Mouse (Mus musculus): Measurements from ENCODE around the gene Slc38a8. TPM values are rescaled to one million over a fixed set of nuclear protein-coding genes. Genes with fewer than 3 reads are reported as not detected.

Slc38a8 gene
- total and polyA plus RNA-seq, 2 experiments from 2014 or later: 0.10 TPM; not detected in 1

DNA sequence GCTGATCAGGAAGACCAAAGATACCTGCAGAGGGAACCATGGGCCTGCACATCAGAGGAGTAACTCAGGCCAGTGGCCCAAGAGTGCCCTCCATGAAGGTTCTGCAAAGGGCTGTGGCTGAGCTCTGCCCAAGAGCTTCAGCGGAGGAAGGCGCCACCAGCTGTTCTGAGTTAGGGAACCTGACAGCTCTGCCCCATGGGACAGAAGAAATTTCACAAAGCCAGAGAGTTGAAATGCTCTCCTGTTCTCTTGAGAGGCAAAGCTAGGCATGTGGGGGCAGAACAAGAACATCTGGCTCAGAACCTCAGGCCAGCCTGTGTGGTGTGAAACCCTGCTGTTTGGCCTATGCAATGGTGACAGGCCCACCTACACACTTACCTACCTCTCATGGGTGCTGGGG, 1.7 kb downstream of the Slc38a8 start:
- TF ChIP-seq CTCF (IDR thresholded peaks at IDR 0.05; ENCODE audit: low read depth): no peak

DNA sequence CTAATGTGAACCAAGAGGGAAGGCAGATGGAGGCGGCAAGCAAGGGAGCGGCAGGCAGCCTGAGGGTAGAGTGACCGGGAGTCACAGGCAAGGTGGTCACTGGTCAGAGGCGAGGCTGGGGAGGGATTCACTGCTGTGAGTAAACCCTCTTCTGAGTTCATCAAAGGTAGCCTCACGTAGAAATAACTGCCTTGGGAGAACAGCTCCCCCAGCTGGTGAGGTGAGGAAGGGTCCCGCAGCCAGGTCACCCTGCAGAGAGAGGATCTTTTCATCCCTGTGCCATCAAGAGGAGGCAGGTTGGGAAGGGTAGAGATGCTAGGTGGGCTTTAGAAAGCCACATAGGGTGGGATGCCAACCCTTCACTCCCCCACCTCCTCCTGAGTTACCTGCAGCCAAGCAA, 4.7 kb downstream of the Slc38a8 start:
- DNase-seq (ENCODE audit: low spot score) (no peak), ATAC-seq (no peak)
- Histone ChIP-seq H3K9ac (replicated peaks; ENCODE audit: low read length) (no peak overlapping the region), H3K27me3 (ENCODE audit: insufficient read depth, low read length) (no peaks in the 10 kb centered on the region), H3K9me3 (ENCODE audit: low read length) (no peaks in the 10 kb centered on the region), H3K4me3 (ENCODE audit: low read length) (no peak overlapping the region), H3K4me1 (ENCODE audit: insufficient read depth, low read length) (no peaks in the 10 kb centered on the region), H3K36me3 (ENCODE audit: insufficient read depth, low read length) (no peaks in the 10 kb centered on the region), H3K27ac (no peak overlapping the region), H3K4me2 (ENCODE audit: low read depth, low read length) (no peak overlapping the region)
- WGBS: 24% methylated on average over 6 of the region's 6 CpGs
- peak; percentile 62 for TF ChIP-seq CTCF (IDR thresholded peaks at IDR 0.05; ENCODE audit: low read depth)

More for the DNA sequence above, 1.7 kb downstream of the Slc38a8 start:
- no peak overlapping the region for H3K4me3 ChIP-seq (ENCODE audit: low read length)
- H3K9ac ChIP-seq (replicated peaks; ENCODE audit: low read length): no peak overlapping the region
- H3K9me3 ChIP-seq (ENCODE audit: low read length): no peaks in the 10 kb centered on the region
- H3K4me1 ChIP-seq (ENCODE audit: insufficient read depth, low read length): no peaks in the 10 kb centered on the region
- H3K27me3 ChIP-seq (ENCODE audit: insufficient read depth, low read length): no peaks in the 10 kb centered on the region
- WGBS: 85% methylated on average over 2 of the region's 2 CpGs
- no peak overlapping the region for H3K4me2 ChIP-seq (ENCODE audit: low read depth, low read length)
- no peak overlapping the region for H3K27ac ChIP-seq
- ATAC-seq (no peak), DNase-seq (ENCODE audit: low spot score) (no peak)
- H3K36me3 ChIP-seq (ENCODE audit: insufficient read depth, low read length): no peaks in the 10 kb centered on the region

DNA sequence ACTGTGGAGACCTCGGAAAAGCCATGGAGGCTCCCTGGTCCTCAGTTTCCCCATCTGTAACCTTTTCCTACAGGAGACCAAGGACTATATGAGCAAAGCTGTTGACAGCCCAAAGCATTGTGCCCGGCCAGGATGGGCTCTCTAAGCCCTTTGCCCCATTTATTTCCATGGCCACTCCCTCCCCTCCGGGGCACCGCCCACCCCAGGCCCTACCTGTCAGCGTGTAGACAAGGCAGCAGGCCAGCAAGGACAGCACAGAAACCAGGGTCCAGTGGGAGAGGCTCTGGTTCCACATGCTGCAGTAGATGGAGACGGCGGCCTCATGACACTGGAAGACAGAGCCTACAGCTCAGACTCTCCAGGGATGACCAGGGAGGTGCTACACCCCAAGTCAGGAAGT, 14.4 kb downstream of the Slc38a8 start:
- Histone ChIP-seq H3K4me3 (ENCODE audit: low read length) (no peak overlapping the region), H3K27me3 (ENCODE audit: insufficient read depth, low read length) (no peaks in the 10 kb centered on the region)
- WGBS: 80% methylated on average over 7 of the region's 7 CpGs

DNA sequence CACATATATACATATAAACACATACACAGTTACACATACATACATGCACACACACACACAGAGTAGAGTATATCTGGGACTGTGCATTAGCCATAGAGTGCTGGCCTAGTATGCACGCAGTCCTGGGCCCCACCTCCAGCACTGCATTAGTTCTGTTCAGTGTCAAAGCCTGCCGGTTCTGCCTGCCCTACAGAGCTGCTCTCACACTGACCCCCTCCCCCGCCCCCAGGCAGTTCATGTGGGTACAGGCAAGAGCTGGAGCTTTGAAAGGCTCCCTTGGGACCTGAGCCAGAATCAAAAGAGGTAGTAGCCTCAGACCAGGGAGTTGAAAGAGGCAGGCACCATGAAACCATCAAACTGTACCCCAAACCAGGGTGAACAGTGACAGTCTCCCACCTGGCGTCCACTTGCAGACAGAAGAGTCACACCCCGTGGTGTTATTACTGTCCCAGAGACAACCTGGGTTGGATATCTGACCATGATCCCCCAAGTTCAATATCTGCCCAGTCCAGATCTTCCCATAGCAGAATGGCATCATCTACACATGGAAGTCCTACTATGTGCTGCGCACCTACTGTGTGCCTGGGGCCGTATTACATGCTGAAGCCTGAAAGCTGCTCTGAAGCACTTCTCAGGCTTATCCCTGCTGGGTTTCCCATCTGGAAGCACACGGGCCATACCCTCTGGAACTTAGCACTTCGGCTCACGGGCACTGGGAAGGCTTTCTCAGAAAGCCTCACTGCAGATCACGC, 17.2 kb downstream of the Slc38a8 start:
- Histone ChIP-seq H3K27ac (no peak overlapping the region), H3K4me1 (ENCODE audit: insufficient read depth, low read length) (no peaks in the 10 kb centered on the region), H3K36me3 (ENCODE audit: insufficient read depth, low read length) (no peaks in the 10 kb centered on the region), H3K27me3 (ENCODE audit: insufficient read depth, low read length) (no peaks in the 10 kb centered on the region), H3K4me2 (ENCODE audit: low read depth, low read length) (no peak overlapping the region), H3K9me3 (ENCODE audit: low read length) (no peaks in the 10 kb centered on the region), H3K4me3 (ENCODE audit: low read length) (no peak overlapping the region), H3K9ac (replicated peaks; ENCODE audit: low read length) (no peak overlapping the region)
- WGBS: 85% methylated on average over 11 of the region's 11 CpGs
- ATAC-seq: no peak
- TF ChIP-seq CTCF (IDR thresholded peaks at IDR 0.05; ENCODE audit: low read depth): no peak
- DNase-seq (ENCODE audit: low spot score): no peak

More for the DNA sequence above, 14.4 kb downstream of the Slc38a8 start:
- Histone ChIP-seq H3K9me3 (ENCODE audit: low read length) (no peaks in the 10 kb centered on the region), H3K9ac (replicated peaks; ENCODE audit: low read length) (no peak overlapping the region), H3K36me3 (ENCODE audit: insufficient read depth, low read length) (no peaks in the 10 kb centered on the region), H3K4me2 (ENCODE audit: low read depth, low read length) (no peak overlapping the region), H3K27ac (no peak overlapping the region), H3K4me1 (ENCODE audit: insufficient read depth, low read length) (no peaks in the 10 kb centered on the region)
- ATAC-seq (no peak), DNase-seq (ENCODE audit: low spot score) (no peak)
- no peak for TF ChIP-seq CTCF (IDR thresholded peaks at IDR 0.05; ENCODE audit: low read depth)

DNA sequence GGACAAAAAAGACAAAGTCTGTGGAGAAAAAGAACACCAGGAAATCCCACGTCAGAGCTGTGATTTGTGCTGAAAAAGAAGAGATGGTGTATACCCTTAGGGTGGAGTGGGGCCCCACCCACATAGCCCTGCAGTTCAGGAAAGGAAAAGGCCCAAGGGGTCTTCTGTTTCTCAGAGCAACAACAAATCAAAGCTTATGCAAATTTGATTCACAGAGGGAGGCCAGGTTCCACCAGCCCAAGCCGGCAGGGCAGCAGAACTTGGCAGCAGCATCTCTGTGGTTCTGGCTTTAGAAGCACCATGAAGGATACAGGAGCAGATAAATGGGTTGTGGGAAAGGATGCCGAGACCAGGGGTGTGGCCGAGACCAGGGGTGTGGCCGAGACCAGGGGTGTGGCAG, 22.8 kb downstream of the Slc38a8 start:
- H3K4me1 ChIP-seq (ENCODE audit: insufficient read depth, low read length): no peaks in the 10 kb centered on the region
- no peak overlapping the region for H3K27ac ChIP-seq
- DNase-seq (ENCODE audit: low spot score) (no peak), ATAC-seq (no peak)
- no peak overlapping the region for H3K9ac ChIP-seq (replicated peaks; ENCODE audit: low read length)
- TF ChIP-seq CTCF (IDR thresholded peaks at IDR 0.05; ENCODE audit: low read depth): no peak
- no peaks in the 10 kb centered on the region for H3K36me3 ChIP-seq (ENCODE audit: insufficient read depth, low read length)
- H3K4me2 ChIP-seq (ENCODE audit: low read depth, low read length): no peak overlapping the region
- H3K27me3 ChIP-seq (ENCODE audit: insufficient read depth, low read length): no peaks in the 10 kb centered on the region
- 25% methylated on average over 5 of the region's 5 CpGs for WGBS
- no peaks in the 10 kb centered on the region for H3K9me3 ChIP-seq (ENCODE audit: low read length)
- no peak overlapping the region for H3K4me3 ChIP-seq (ENCODE audit: low read length)

DNA sequence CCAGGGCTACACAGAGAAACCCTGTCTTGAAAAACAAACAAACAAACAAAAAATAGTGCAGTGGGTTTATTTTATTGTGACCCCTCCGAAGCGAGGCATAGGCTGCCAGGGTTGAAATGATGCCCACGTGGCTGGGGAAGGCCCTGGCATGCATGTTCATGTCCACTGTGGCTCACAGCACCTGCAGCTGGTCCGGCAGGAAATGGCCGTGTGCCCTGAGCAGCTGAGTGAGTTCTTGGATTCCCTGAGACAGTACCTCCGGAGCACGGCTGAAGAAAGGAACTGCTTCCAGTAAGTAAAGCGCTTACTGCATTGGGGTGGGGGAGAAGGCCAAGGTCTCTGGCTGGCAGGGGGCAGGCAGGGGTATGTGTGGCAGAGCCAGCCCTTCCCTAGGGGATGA, 33.4 kb downstream of the Slc38a8 start:
- Histone ChIP-seq H3K4me3 (ENCODE audit: low read length) (no peak overlapping the region), H3K4me1 (ENCODE audit: insufficient read depth, low read length) (peaks cover 20% of the 10 kb centered on the region), H3K27ac (no peak overlapping the region), H3K36me3 (ENCODE audit: insufficient read depth, low read length) (no peaks in the 10 kb centered on the region), H3K9ac (replicated peaks; ENCODE audit: low read length) (no peak overlapping the region), H3K27me3 (ENCODE audit: insufficient read depth, low read length) (no peaks in the 10 kb centered on the region; the same call in 1 of the 2 replicates), H3K9me3 (ENCODE audit: low read length) (no peaks in the 10 kb centered on the region), H3K4me2 (ENCODE audit: low read depth, low read length) (no peak overlapping the region)
- DNase-seq (ENCODE audit: low spot score): no peak
- no peak for TF ChIP-seq CTCF (IDR thresholded peaks at IDR 0.05; ENCODE audit: low read depth)
- no peak for ATAC-seq
- 75% methylated on average over 8 of the region's 8 CpGs for WGBS

DNA sequence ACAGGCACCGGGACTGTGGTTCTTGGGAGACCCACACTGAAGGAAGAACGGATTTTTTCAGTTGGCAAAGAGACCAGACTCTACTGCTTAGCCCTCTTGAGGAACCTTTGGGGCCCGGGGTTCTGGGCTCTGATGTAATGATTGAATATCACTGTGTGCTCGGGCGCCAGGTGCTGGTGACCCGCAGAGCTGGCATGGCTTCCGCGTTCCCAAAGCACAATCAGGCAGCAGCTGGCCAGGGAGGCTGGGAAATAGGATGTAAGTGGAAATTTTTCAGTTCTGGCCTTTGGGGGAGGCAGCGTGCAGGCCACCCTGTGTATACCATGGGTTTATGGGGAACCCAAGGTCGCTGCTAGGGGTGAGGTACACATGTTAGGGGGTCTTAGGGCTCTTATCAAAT, 34.7 kb downstream of the Slc38a8 start:
- 48% methylated on average over 10 of the region's 10 CpGs for WGBS
- H3K4me3 ChIP-seq (ENCODE audit: low read length): no peak overlapping the region
- no peak for TF ChIP-seq CTCF (IDR thresholded peaks at IDR 0.05; ENCODE audit: low read depth)
- DNase-seq (ENCODE audit: low spot score) (peak; percentile 27), ATAC-seq (no peak)
- no peaks in the 10 kb centered on the region; the same call in 1 of the 2 replicates for H3K27me3 ChIP-seq (ENCODE audit: insufficient read depth, low read length)
- H3K9ac ChIP-seq (replicated peaks; ENCODE audit: low read length): 0 out of 2 replicates have a peak overlapping the region, but pooled peaks have one; percentile 5
- H3K9me3 ChIP-seq (ENCODE audit: low read length): no peaks in the 10 kb centered on the region
- H3K27ac ChIP-seq: peak overlapping the region; percentile 8; the same call in 1 of the 2 replicates
- no peaks in the 10 kb centered on the region for H3K36me3 ChIP-seq (ENCODE audit: insufficient read depth, low read length)
- no peak overlapping the region for H3K4me2 ChIP-seq (ENCODE audit: low read depth, low read length)
- H3K4me1 ChIP-seq (ENCODE audit: insufficient read depth, low read length): peaks cover 20% of the 10 kb centered on the region

Data from hindbrain, postnatal 0 days (tissue).